Mouse (Mus musculus): Measurements from ENCODE around the gene Tspan32. TPM values are rescaled to one million over a fixed set of nuclear protein-coding genes. Genes with fewer than 3 reads are reported as not detected.

The Tspan32 gene
- polyA plus RNA-seq, 1 experiment from 2014 or later = 0.28 TPM

- WGBS = 98% methylated on average over 3 of the region's 3 CpGs
- no peak for ATAC-seq
- H3K27me3 ChIP-seq (replicated peaks; ENCODE audit: control insufficient read depth, insufficient read depth, low read length) = no peaks in the 10 kb centered on the region
- H3K27ac ChIP-seq (ENCODE audit: low read depth, low read length) = no peak overlapping the region
- no peaks in the 10 kb centered on the region for H3K36me3 ChIP-seq (ENCODE audit: control insufficient read depth, insufficient read depth, low read length)
- H3K4me1 ChIP-seq (ENCODE audit: control insufficient read depth, insufficient read depth, low read depth, low read length) = peaks cover 20% of the 10 kb centered on the region
- no peak overlapping the region for H3K4me2 ChIP-seq (ENCODE audit: low read length)
- H3K9me3 ChIP-seq (ENCODE audit: control insufficient read depth, low read length) = no peaks in the 10 kb centered on the region
- H3K9ac ChIP-seq (ENCODE audit: low read depth, low read length) = no peak overlapping the region
- H3K4me3 ChIP-seq (ENCODE audit: low read length) = no peak overlapping the region
Observed at GRCm38 (mm10) chr7:143049841-143050816, 45.3 kb downstream of the Tspan32 start.

GRCm38 (mm10) chr7:143051316-143051715, 46.5 kb downstream of the Tspan32 start:
- no peak for ATAC-seq

GRCm38 (mm10) chr7:143052626-143053007, 47.8 kb downstream of the Tspan32 start, which contains the start of gene Cd81:
Gene Cd81, plus strand, starts transcription at chr7:143052739.
- Histone ChIP-seq H3K27me3 (replicated peaks; ENCODE audit: control insufficient read depth, insufficient read depth, low read length) (no peaks in the 10 kb centered on the region), H3K4me2 (ENCODE audit: low read length) (peak within 1 kb of the TSS; percentile 93), H3K9ac (ENCODE audit: low read depth, low read length) (peak within 1 kb of the TSS; percentile 81), H3K36me3 (ENCODE audit: control insufficient read depth, insufficient read depth, low read length) (no peaks in the 10 kb centered on the region), H3K27ac (ENCODE audit: low read depth, low read length) (peak within 1 kb of the TSS; percentile 78), H3K4me3 (ENCODE audit: low read length) (peak within 1 kb of the TSS; percentile 86), H3K4me1 (ENCODE audit: control insufficient read depth, insufficient read depth, low read depth, low read length) (peaks cover 37% of the 10 kb centered on the region), H3K9me3 (ENCODE audit: control insufficient read depth, low read length) (no peaks in the 10 kb centered on the region)
- peak; percentile 81 for ATAC-seq
- under 1% methylated on average over 34 of the region's 37 CpGs for WGBS

More at GRCm38 (mm10) chr7:143051316-143051715, 46.5 kb downstream of the Tspan32 start:
- Histone ChIP-seq H3K27me3 (replicated peaks; ENCODE audit: control insufficient read depth, insufficient read depth, low read length) (no peaks in the 10 kb centered on the region), H3K9ac (ENCODE audit: low read depth, low read length) (no peak overlapping the region), H3K27ac (ENCODE audit: low read depth, low read length) (no peak overlapping the region), H3K4me3 (ENCODE audit: low read length) (no peak overlapping the region), H3K9me3 (ENCODE audit: control insufficient read depth, low read length) (no peaks in the 10 kb centered on the region), H3K4me1 (ENCODE audit: control insufficient read depth, insufficient read depth, low read depth, low read length) (peaks cover 32% of the 10 kb centered on the region), H3K36me3 (ENCODE audit: control insufficient read depth, insufficient read depth, low read length) (no peaks in the 10 kb centered on the region), H3K4me2 (ENCODE audit: low read length) (no peak overlapping the region)
- WGBS = 64% methylated on average over 2 of the region's 2 CpGs

- H3K27ac ChIP-seq (ENCODE audit: low read depth, low read length) = peak overlapping the region; percentile 78
- H3K36me3 ChIP-seq (ENCODE audit: control insufficient read depth, insufficient read depth, low read length) = no peaks in the 10 kb centered on the region
- H3K9me3 ChIP-seq (ENCODE audit: control insufficient read depth, low read length) = no peaks in the 10 kb centered on the region
- H3K9ac ChIP-seq (ENCODE audit: low read depth, low read length) = peak overlapping the region; percentile 81
- H3K4me1 ChIP-seq (ENCODE audit: control insufficient read depth, insufficient read depth, low read depth, low read length) = peaks cover 42% of the 10 kb centered on the region
- 0% methylated on average over 38 of the region's 46 CpGs for WGBS
- peak; percentile 83 for ATAC-seq
- H3K4me2 ChIP-seq (ENCODE audit: low read length) = peak overlapping the region; percentile 93
- no peaks in the 10 kb centered on the region for H3K27me3 ChIP-seq (replicated peaks; ENCODE audit: control insufficient read depth, insufficient read depth, low read length)
- peak overlapping the region; percentile 86 for H3K4me3 ChIP-seq (ENCODE audit: low read length)
Observed at GRCm38 (mm10) chr7:143053008-143053899, 48.4 kb downstream of the Tspan32 start.

- Histone ChIP-seq H3K4me2 (ENCODE audit: low read length) (peak overlapping the region; percentile 93), H3K9me3 (ENCODE audit: control insufficient read depth, low read length) (no peaks in the 10 kb centered on the region), H3K27ac (ENCODE audit: low read depth, low read length) (peak overlapping the region; percentile 78), H3K27me3 (replicated peaks; ENCODE audit: control insufficient read depth, insufficient read depth, low read length) (no peaks in the 10 kb centered on the region), H3K9ac (ENCODE audit: low read depth, low read length) (peak overlapping the region; percentile 81), H3K4me3 (ENCODE audit: low read length) (peak overlapping the region; percentile 86), H3K36me3 (ENCODE audit: control insufficient read depth, insufficient read depth, low read length) (no peaks in the 10 kb centered on the region), H3K4me1 (ENCODE audit: control insufficient read depth, insufficient read depth, low read depth, low read length) (peaks cover 49% of the 10 kb centered on the region)
- ATAC-seq = peak; percentile 25; the same call in 1 of the 2 replicates
- 53% methylated on average over 11 of the region's 11 CpGs for WGBS
Observed at GRCm38 (mm10) chr7:143053961-143054611, 49.2 kb downstream of the Tspan32 start.

GRCm38 (mm10) chr7:143054612-143054965, 49.7 kb downstream of the Tspan32 start:
- WGBS = 33% methylated on average over 3 of the region's 3 CpGs

GRCm38 (mm10) chr7:143055001-143055400, 50.2 kb downstream of the Tspan32 start:
- peaks cover 51% of the 10 kb centered on the region for H3K4me1 ChIP-seq (ENCODE audit: control insufficient read depth, insufficient read depth, low read depth, low read length)
- peaks cover 1% of the 10 kb centered on the region; the same call in 1 of the 2 replicates for H3K36me3 ChIP-seq (ENCODE audit: control insufficient read depth, insufficient read depth, low read length)
- H3K4me2 ChIP-seq (ENCODE audit: low read length) = peak overlapping the region; percentile 93
- H3K9me3 ChIP-seq (ENCODE audit: control insufficient read depth, low read length) = no peaks in the 10 kb centered on the region
- peak overlapping the region; percentile 18; the same call in 1 of the 2 replicates for H3K27ac ChIP-seq (ENCODE audit: low read depth, low read length)
- H3K4me3 ChIP-seq (ENCODE audit: low read length) = peak overlapping the region; percentile 86
- no peak for ATAC-seq
- WGBS = 87% methylated on average over 3 of the region's 3 CpGs
- peak overlapping the region; percentile 81 for H3K9ac ChIP-seq (ENCODE audit: low read depth, low read length)
- H3K27me3 ChIP-seq (replicated peaks; ENCODE audit: control insufficient read depth, insufficient read depth, low read length) = no peaks in the 10 kb centered on the region

More at GRCm38 (mm10) chr7:143054612-143054965, 49.7 kb downstream of the Tspan32 start:
- H3K36me3 ChIP-seq (ENCODE audit: control insufficient read depth, insufficient read depth, low read length) = no peaks in the 10 kb centered on the region
- H3K4me2 ChIP-seq (ENCODE audit: low read length) = peak overlapping the region; percentile 93
- peak overlapping the region; percentile 78; the same call in 1 of the 2 replicates for H3K27ac ChIP-seq (ENCODE audit: low read depth, low read length)
- ATAC-seq = no peak
- no peaks in the 10 kb centered on the region for H3K9me3 ChIP-seq (ENCODE audit: control insufficient read depth, low read length)
- peaks cover 51% of the 10 kb centered on the region for H3K4me1 ChIP-seq (ENCODE audit: control insufficient read depth, insufficient read depth, low read depth, low read length)
- no peaks in the 10 kb centered on the region for H3K27me3 ChIP-seq (replicated peaks; ENCODE audit: control insufficient read depth, insufficient read depth, low read length)
- peak overlapping the region; percentile 81 for H3K9ac ChIP-seq (ENCODE audit: low read depth, low read length)
- H3K4me3 ChIP-seq (ENCODE audit: low read length) = peak overlapping the region; percentile 86

GRCm38 (mm10) chr7:143055499-143056186, 50.8 kb downstream of the Tspan32 start:
- Histone ChIP-seq H3K27me3 (replicated peaks; ENCODE audit: control insufficient read depth, insufficient read depth, low read length) (no peaks in the 10 kb centered on the region), H3K27ac (ENCODE audit: low read depth, low read length) (peak overlapping the region; percentile 40), H3K9me3 (ENCODE audit: control insufficient read depth, low read length) (no peaks in the 10 kb centered on the region), H3K9ac (ENCODE audit: low read depth, low read length) (no peak overlapping the region), H3K4me2 (ENCODE audit: low read length) (peak overlapping the region; percentile 93), H3K4me1 (ENCODE audit: control insufficient read depth, insufficient read depth, low read depth, low read length) (peaks cover 51% of the 10 kb centered on the region), H3K36me3 (ENCODE audit: control insufficient read depth, insufficient read depth, low read length) (peaks cover 4% of the 10 kb centered on the region; the same call in 1 of the 2 replicates), H3K4me3 (ENCODE audit: low read length) (peak overlapping the region; percentile 86)
- no peak for ATAC-seq
- 69% methylated on average over 11 of the region's 11 CpGs for WGBS

Data from hindbrain, embryonic 16.5 days (tissue).